Mouse (Mus musculus) limb, embryonic 11.5 days (tissue): ENCODE measurements around the gene Eva1c. TPM values are rescaled to one million over a fixed set of nuclear protein-coding genes. Genes with fewer than 3 reads are reported as not detected.

Experiments used
- ATAC-seq: fragments of 200-750 bp; cut with Nextera tagmentation; 2 replicates; pipeline ENCODE4 v1.8.0; 2017; ENCODE audit warnings: low read depth; ENCODE audit not compliant: insufficient number of reproducible peaks, low FRiP score, low TSS enrichment
- DNase-seq: peaks from one replicate; pipeline ENCODE4 v3.0.0-alpha.2; 2015; ENCODE audit warnings: low spot score
- H3K27ac ChIP-seq: fragments of 300-500 bp; sonication (generic); replicated peaks from 2 replicates; pipeline ENCODE4 v1.5.1; 2014; ENCODE audit warnings: low read depth, mild to moderate bottlenecking, low read length
- H3K27me3 ChIP-seq: fragments of 300-500 bp; sonication (generic); 2 replicates; pipeline ENCODE4 v1.6.1; 2014; ENCODE audit warnings: mild to moderate bottlenecking, low read length, mixed read lengths; ENCODE audit not compliant: control insufficient read depth, insufficient read depth
- H3K36me3 ChIP-seq: fragments of 300-500 bp; sonication (generic); 2 replicates; pipeline ENCODE4 v1.6.1; 2014; ENCODE audit warnings: mild to moderate bottlenecking, low read length, moderate library complexity, mixed read lengths; ENCODE audit not compliant: control insufficient read depth, insufficient read depth
- H3K4me1 ChIP-seq: fragments of 300-500 bp; sonication (generic); 2 replicates; pipeline ENCODE4 v1.6.1; 2014; ENCODE audit warnings: low read length, mixed read lengths; ENCODE audit not compliant: control insufficient read depth, insufficient read depth
- H3K4me2 ChIP-seq: fragments of 300-500 bp; sonication (generic); 2 replicates; pipeline ENCODE4 v1.6.1; 2014; ENCODE audit warnings: low read depth, mild to moderate bottlenecking, moderate library complexity; ENCODE audit not compliant: severe bottlenecking
- H3K4me3 ChIP-seq: fragments of 300-500 bp; sonication (generic); 2 replicates; pipeline ENCODE4 v1.5.1; 2014; ENCODE audit warnings: low read depth, low read length
- H3K9ac ChIP-seq: fragments of 300-500 bp; sonication (generic); 2 replicates; pipeline ENCODE4 v1.6.1; 2014; ENCODE audit warnings: mild to moderate bottlenecking, low read length
- H3K9me3 ChIP-seq: fragments of 300-500 bp; sonication (generic); 2 replicates; pipeline ENCODE4 v1.6.1; 2016; ENCODE audit warnings: low read length; ENCODE audit not compliant: control insufficient read depth
- WGBS: fragments of 180-500 bp; shearing (Covaris S2); extraction: QIAGEN DNeasy Blood & Tissue Kit; methylation state at CpG from one replicate; pipeline ENCODE4 v1.1.7; 2014; 5-methylcytosine and 5-hydroxymethylcytosine counted together
- microRNA-seq: library from miRNA; unstranded; fragments of <30 nt; microRNA quantifications from one replicate; pipeline ENCODE4, GENCODE M21; 2016
- polyA plus RNA-seq: library from polyadenylated mRNA; unstranded; fragments of >200 nt; fragmentation: Nextera tagmentation; extraction: Ambion mirVana; gene quantifications from 2 replicates; pipeline ENCODE4 v1.2.1, GENCODE M21; 2014

Eva1c gene
- polyA plus RNA-seq, 1 experiment from 2014 or later, result 0.44 TPM

DNA sequence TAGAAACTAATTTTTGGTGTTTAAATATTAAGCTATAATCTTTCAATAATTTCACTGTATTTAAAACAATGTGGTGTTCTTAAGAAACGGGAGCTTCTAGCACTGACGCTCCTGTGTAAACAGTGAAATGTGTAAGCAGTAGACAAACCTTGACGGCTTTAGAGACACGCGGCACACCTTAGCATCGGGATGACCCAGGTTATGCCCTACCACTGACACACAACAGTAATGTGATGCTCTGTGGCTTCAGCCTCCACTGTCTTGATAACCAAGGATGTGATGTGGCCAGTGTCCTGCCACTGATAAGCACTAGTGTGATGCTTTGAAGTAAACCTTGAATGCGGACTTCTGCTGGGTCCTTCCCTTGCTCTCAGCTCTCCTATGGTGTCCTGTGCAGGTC is 114.7 kb downstream of the Eva1c start:
- ATAC-seq, result no peak
- Histone ChIP-seq H3K4me1 (no peaks in the 10 kb centered on the region), H3K9me3 (no peaks in the 10 kb centered on the region), H3K4me2 (no peak overlapping the region), H3K4me3 (no peak overlapping the region), H3K9ac (no peak overlapping the region), H3K36me3 (no peaks in the 10 kb centered on the region; the same call in 1 of the 2 replicates), H3K27ac (no peak overlapping the region), H3K27me3 (no peaks in the 10 kb centered on the region)
- WGBS, result 94% methylated on average over 7 of the region's 7 CpGs
- no peak for DNase-seq

DNA sequence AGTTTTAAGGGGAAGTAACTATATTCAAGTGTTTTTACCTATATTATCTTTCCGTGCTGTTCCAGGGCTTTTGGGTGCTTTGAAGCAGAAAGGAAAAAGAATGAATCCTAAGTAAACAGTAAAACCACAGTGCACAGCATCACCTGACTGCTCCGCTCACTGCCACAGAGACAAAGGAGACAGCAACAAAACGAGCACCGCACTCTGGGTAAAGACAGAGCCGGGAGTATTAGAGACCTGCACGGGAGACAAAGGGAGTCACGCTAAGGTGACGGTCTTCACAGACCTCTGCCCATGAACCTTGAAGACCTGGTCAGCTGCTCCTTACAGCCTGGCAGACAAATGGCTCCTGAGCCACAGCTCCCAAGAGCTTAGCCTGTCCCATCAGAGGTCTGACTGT is 120.5 kb downstream of the Eva1c start:
- DNase-seq (no peak), ATAC-seq (no peak)
- H3K4me3 ChIP-seq, result no peak overlapping the region
- no peak overlapping the region for H3K9ac ChIP-seq
- WGBS, result 87% methylated on average over 8 of the region's 8 CpGs
- no peaks in the 10 kb centered on the region for H3K27me3 ChIP-seq
- H3K27ac ChIP-seq, result no peak overlapping the region
- no peaks in the 10 kb centered on the region for H3K9me3 ChIP-seq
- no peaks in the 10 kb centered on the region; the same call in 1 of the 2 replicates for H3K36me3 ChIP-seq
- H3K4me2 ChIP-seq, result no peak overlapping the region
- no peaks in the 10 kb centered on the region for H3K4me1 ChIP-seq

- Histone ChIP-seq H3K4me2 (no peak overlapping the region), H3K9ac (no peak overlapping the region), H3K9me3 (no peaks in the 10 kb centered on the region), H3K27me3 (no peaks in the 10 kb centered on the region), H3K27ac (no peak overlapping the region), H3K36me3 (no peaks in the 10 kb centered on the region; the same call in 1 of the 2 replicates), H3K4me3 (no peak overlapping the region), H3K4me1 (no peaks in the 10 kb centered on the region)
- 54% methylated on average over 17 of the region's 17 CpGs for WGBS
- DNase-seq (no peak), ATAC-seq (no peak)
These were observed 123.9 kb downstream of the Eva1c start for GRCm38 (mm10) chr16:90950354-90950963.

GRCm38 (mm10) chr16:90953147-90953546 is 126.6 kb downstream of the Eva1c start:
- Histone ChIP-seq H3K36me3 (no peaks in the 10 kb centered on the region), H3K9me3 (no peaks in the 10 kb centered on the region), H3K27ac (no peak overlapping the region), H3K27me3 (no peaks in the 10 kb centered on the region), H3K4me2 (no peak overlapping the region), H3K4me3 (no peak overlapping the region), H3K4me1 (no peaks in the 10 kb centered on the region), H3K9ac (no peak overlapping the region)
- WGBS, result 89% methylated on average over 9 of the region's 9 CpGs
- DNase-seq (no peak), ATAC-seq (no peak)

DNA sequence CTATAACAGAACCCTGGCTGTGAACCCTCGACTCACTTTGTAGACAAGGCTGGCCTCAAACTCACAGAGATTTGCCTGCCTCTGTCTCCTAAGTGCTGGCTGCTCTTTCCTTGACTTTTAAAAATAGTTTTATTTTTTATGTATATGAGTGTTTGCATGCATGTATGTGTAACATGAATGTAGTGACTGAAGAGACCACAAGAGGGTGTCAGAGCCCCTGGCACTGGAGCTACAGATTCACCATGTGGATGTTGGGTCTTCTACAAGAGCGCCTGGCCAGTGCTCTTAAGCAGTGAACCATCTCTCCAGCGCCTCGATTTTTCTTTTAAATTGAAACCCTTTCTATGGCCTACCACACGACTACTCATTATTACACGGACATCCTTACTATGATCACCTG is 127.3 kb downstream of the Eva1c start:
- Histone ChIP-seq H3K9me3 (no peaks in the 10 kb centered on the region), H3K27me3 (no peaks in the 10 kb centered on the region), H3K9ac (no peak overlapping the region), H3K4me2 (no peak overlapping the region), H3K4me3 (no peak overlapping the region), H3K27ac (no peak overlapping the region), H3K4me1 (no peaks in the 10 kb centered on the region), H3K36me3 (no peaks in the 10 kb centered on the region)
- DNase-seq, result no peak
- WGBS, result 89% methylated on average over 6 of the region's 6 CpGs
- ATAC-seq, result no peak

Small RNA genes lying within 50 kb of the gene (microRNA-seq; reads per million reads assigned to microRNA genes)
- gene Gm22933, result not detected

Other genes starting within 250 kb of the Eva1c start
- 98.6 and 104 TPM in 2 replicates for gene Mis18a, start 99.3 kb upstream of the Eva1c start, polyA plus RNA-seq
- 0.35 and 0.67 TPM in 2 replicates for gene Mrap, start 88.5 kb upstream of the Eva1c start, polyA plus RNA-seq
- 16.6 and 16.7 TPM in 2 replicates for gene Urb1, start 16.3 kb upstream of the Eva1c start, polyA plus RNA-seq
- 43.1 and 47.0 TPM in 2 replicates for gene Cfap298, start 108.4 kb downstream of the Eva1c start, polyA plus RNA-seq
- gene Synj1, start 184.6 kb downstream of the Eva1c start, polyA plus RNA-seq, result 10.8 and 14.2 TPM in 2 replicates
- 89.3 and 97.2 TPM in 2 replicates for gene Paxbp1, start 217.8 kb downstream of the Eva1c start, polyA plus RNA-seq